Mouse (Mus musculus): ENCODE results near the gene Emilin1.

DNA sequence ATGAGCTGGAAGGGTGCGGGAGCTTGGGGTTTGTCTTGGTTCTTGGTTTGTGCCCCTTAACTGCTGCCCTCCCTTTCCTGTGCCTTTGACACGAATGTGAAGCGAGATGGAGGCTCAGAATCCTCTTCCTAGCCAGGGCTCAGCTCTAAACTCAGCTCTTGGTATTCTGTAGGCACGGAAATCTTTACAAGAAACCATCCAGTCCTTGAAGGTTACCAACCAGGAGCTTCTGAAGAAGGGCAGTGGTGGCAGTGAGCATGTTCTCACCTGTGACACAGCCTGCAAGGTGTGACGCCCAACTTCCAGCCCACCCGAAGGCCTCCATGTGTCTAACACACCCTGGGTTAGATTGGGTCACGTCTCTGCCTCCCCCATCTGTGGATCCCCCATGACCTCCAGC, 38.8 kb upstream of the Emilin1 start:
- TF ChIP-seq FLI1 (IDR thresholded peaks at IDR 0.05; ENCODE audit: low read length), result no peak
- no peak for TF ChIP-seq GATA1 (IDR thresholded peaks at IDR 0.05; ENCODE audit: borderline replicate concordance, low read length)

Measured in megakaryocyte, embryonic 14.5 days (primary cell).